Mouse (Mus musculus): ENCODE results near the gene Zfp488. TPM values are rescaled to one million over a fixed set of nuclear protein-coding genes. Genes with fewer than 3 reads are reported as not detected.
A peak's percentile ranks its signal among the peaks of the same experiment; 100 is the strongest.

Zfp488 gene
- polyA plus RNA-seq, 1 experiment, result not detected

GRCm38 (mm10) chr14:33991971-33992370 lies 13.4 kb upstream of the Zfp488 start:
- TF ChIP-seq USF1 (IDR thresholded peaks at IDR 0.05; ENCODE audit: low read depth), result no peak
- no peak for TF ChIP-seq MYOG (IDR thresholded peaks at IDR 0.05; ENCODE audit: control insufficient read depth, extremely low read depth, insufficient read length)
- Histone ChIP-seq H3K36me3 (ENCODE audit: control insufficient read depth, insufficient read depth) (no peaks in the 10 kb centered on the region), H3ac (ENCODE audit: control insufficient read depth, insufficient read length, low read depth) (no peak overlapping the region), H3K27me3 (ENCODE audit: control insufficient read depth, insufficient read depth, insufficient read length) (peaks cover 21% of the 10 kb centered on the region), H3K79me2 (ENCODE audit: control insufficient read depth, insufficient read depth) (no peaks in the 10 kb centered on the region), H3K4me3 (ENCODE audit: insufficient read depth, poor library complexity, severe bottlenecking) (no peak overlapping the region), H3K79me3 (ENCODE audit: low read depth) (no peaks in the 10 kb centered on the region)

- no peaks in the 10 kb centered on the region for H3K79me2 ChIP-seq (ENCODE audit: control insufficient read depth, insufficient read depth)
- peaks cover 21% of the 10 kb centered on the region for H3K27me3 ChIP-seq (ENCODE audit: control insufficient read depth, insufficient read depth, insufficient read length)
- no peak overlapping the region for H3K4me3 ChIP-seq (ENCODE audit: insufficient read depth, poor library complexity, severe bottlenecking)
- H3K79me3 ChIP-seq (ENCODE audit: low read depth), result no peaks in the 10 kb centered on the region
- no peaks in the 10 kb centered on the region for H3K36me3 ChIP-seq (ENCODE audit: control insufficient read depth, insufficient read depth)
- TF ChIP-seq CEBPB (IDR thresholded peaks at IDR 0.05; ENCODE audit: low read depth) (no peak), CTCF (IDR thresholded peaks at IDR 0.05; ENCODE audit: control insufficient read depth, insufficient read depth, insufficient read length) (no peak), MYOD1 (IDR thresholded peaks at IDR 0.05; ENCODE audit: control insufficient read depth, insufficient read length, low read depth) (no peak), MYOG (IDR thresholded peaks at IDR 0.05; ENCODE audit: control insufficient read depth, extremely low read depth, insufficient read length) (no peak), MAX (IDR thresholded peaks at IDR 0.05) (no peak), FOSL1 (IDR thresholded peaks at IDR 0.05; ENCODE audit: insufficient read depth, low read length, poor library complexity, severe bottlenecking) (no peak), USF1 (IDR thresholded peaks at IDR 0.05; ENCODE audit: low read depth) (no peak)
- H3ac ChIP-seq (ENCODE audit: control insufficient read depth, insufficient read length, low read depth), result no peak overlapping the region
Measured at GRCm38 (mm10) chr14:33989201-33989600, 10.6 kb upstream of the Zfp488 start.

GRCm38 (mm10) chr14:33977748-33978147 lies 816 bp downstream of the Zfp488 start:
- Histone ChIP-seq H3K79me3 (ENCODE audit: low read depth) (no peaks in the 10 kb centered on the region), H3ac (ENCODE audit: control insufficient read depth, insufficient read length, low read depth) (no peak overlapping the region), H3K36me3 (ENCODE audit: control insufficient read depth, insufficient read depth) (no peaks in the 10 kb centered on the region), H3K27me3 (ENCODE audit: control insufficient read depth, insufficient read depth, insufficient read length) (peaks cover 24% of the 10 kb centered on the region), H3K79me2 (ENCODE audit: control insufficient read depth, insufficient read depth) (no peaks in the 10 kb centered on the region), H3K4me3 (ENCODE audit: insufficient read depth, poor library complexity, severe bottlenecking) (no peak overlapping the region)
- no peak for TF ChIP-seq MYOG (IDR thresholded peaks at IDR 0.05; ENCODE audit: control insufficient read depth, extremely low read depth, insufficient read length)
- no peak for TF ChIP-seq USF1 (IDR thresholded peaks at IDR 0.05; ENCODE audit: low read depth)
- no peak for TF ChIP-seq CTCF (IDR thresholded peaks at IDR 0.05; ENCODE audit: control insufficient read depth, insufficient read depth, insufficient read length)
- no peak for TF ChIP-seq CEBPB (IDR thresholded peaks at IDR 0.05; ENCODE audit: low read depth)
- TF ChIP-seq MYOD1 (IDR thresholded peaks at IDR 0.05; ENCODE audit: control insufficient read depth, insufficient read length, low read depth), result no peak
- TF ChIP-seq FOSL1 (IDR thresholded peaks at IDR 0.05; ENCODE audit: insufficient read depth, low read length, poor library complexity, severe bottlenecking), result no peak
- no peak for TF ChIP-seq MAX (IDR thresholded peaks at IDR 0.05)

- Histone ChIP-seq H3K4me3 (ENCODE audit: insufficient read depth, poor library complexity, severe bottlenecking) (no peak overlapping the region), H3K79me3 (ENCODE audit: low read depth) (no peaks in the 10 kb centered on the region), H3K27me3 (ENCODE audit: control insufficient read depth, insufficient read depth, insufficient read length) (peaks cover 27% of the 10 kb centered on the region), H3ac (ENCODE audit: control insufficient read depth, insufficient read length, low read depth) (no peak overlapping the region), H3K36me3 (ENCODE audit: control insufficient read depth, insufficient read depth) (no peaks in the 10 kb centered on the region), H3K79me2 (ENCODE audit: control insufficient read depth, insufficient read depth) (no peaks in the 10 kb centered on the region)
- TF ChIP-seq FOSL1 (IDR thresholded peaks at IDR 0.05; ENCODE audit: insufficient read depth, low read length, poor library complexity, severe bottlenecking) (no peak), USF1 (IDR thresholded peaks at IDR 0.05; ENCODE audit: low read depth) (no peak), CTCF (IDR thresholded peaks at IDR 0.05; ENCODE audit: control insufficient read depth, insufficient read depth, insufficient read length) (no peak), CEBPB (IDR thresholded peaks at IDR 0.05; ENCODE audit: low read depth) (no peak), MAX (IDR thresholded peaks at IDR 0.05) (no peak), MYOG (IDR thresholded peaks at IDR 0.05; ENCODE audit: control insufficient read depth, extremely low read depth, insufficient read length) (no peak), MYOD1 (IDR thresholded peaks at IDR 0.05; ENCODE audit: control insufficient read depth, insufficient read length, low read depth) (no peak)
Measured at GRCm38 (mm10) chr14:33974752-33975151, 3.8 kb downstream of the Zfp488 start.

GRCm38 (mm10) chr14:33972679-33973078 lies 5.9 kb downstream of the Zfp488 start:
- H3ac ChIP-seq (ENCODE audit: control insufficient read depth, insufficient read length, low read depth), result no peak overlapping the region
- no peaks in the 10 kb centered on the region for H3K79me2 ChIP-seq (ENCODE audit: control insufficient read depth, insufficient read depth)
- H3K4me3 ChIP-seq (ENCODE audit: insufficient read depth, poor library complexity, severe bottlenecking), result no peak overlapping the region
- peaks cover 10% of the 10 kb centered on the region for H3K27me3 ChIP-seq (ENCODE audit: control insufficient read depth, insufficient read depth, insufficient read length)
- TF ChIP-seq CEBPB (IDR thresholded peaks at IDR 0.05; ENCODE audit: low read depth) (no peak), MAX (IDR thresholded peaks at IDR 0.05) (no peak), USF1 (IDR thresholded peaks at IDR 0.05; ENCODE audit: low read depth) (no peak), CTCF (IDR thresholded peaks at IDR 0.05; ENCODE audit: control insufficient read depth, insufficient read depth, insufficient read length) (peak; percentile 64), MYOG (IDR thresholded peaks at IDR 0.05; ENCODE audit: control insufficient read depth, extremely low read depth, insufficient read length) (no peak), FOSL1 (IDR thresholded peaks at IDR 0.05; ENCODE audit: insufficient read depth, low read length, poor library complexity, severe bottlenecking) (no peak), MYOD1 (IDR thresholded peaks at IDR 0.05; ENCODE audit: control insufficient read depth, insufficient read length, low read depth) (no peak)
- H3K79me3 ChIP-seq (ENCODE audit: low read depth), result no peaks in the 10 kb centered on the region
- no peaks in the 10 kb centered on the region for H3K36me3 ChIP-seq (ENCODE audit: control insufficient read depth, insufficient read depth)

GRCm38 (mm10) chr14:33965675-33966074 lies 12.9 kb downstream of the Zfp488 start:
- no peak for TF ChIP-seq MYOD1 (IDR thresholded peaks at IDR 0.05; ENCODE audit: control insufficient read depth, insufficient read length, low read depth)
- TF ChIP-seq CEBPB (IDR thresholded peaks at IDR 0.05; ENCODE audit: low read depth), result no peak
- no peak for TF ChIP-seq MYOG (IDR thresholded peaks at IDR 0.05; ENCODE audit: control insufficient read depth, extremely low read depth, insufficient read length)
- no peak for TF ChIP-seq MAX (IDR thresholded peaks at IDR 0.05)
- no peak for TF ChIP-seq CTCF (IDR thresholded peaks at IDR 0.05; ENCODE audit: control insufficient read depth, insufficient read depth, insufficient read length)
- TF ChIP-seq FOSL1 (IDR thresholded peaks at IDR 0.05; ENCODE audit: insufficient read depth, low read length, poor library complexity, severe bottlenecking), result no peak
- TF ChIP-seq USF1 (IDR thresholded peaks at IDR 0.05; ENCODE audit: low read depth), result no peak
- Histone ChIP-seq H3K4me3 (ENCODE audit: insufficient read depth, poor library complexity, severe bottlenecking) (no peak overlapping the region), H3K36me3 (ENCODE audit: control insufficient read depth, insufficient read depth) (no peaks in the 10 kb centered on the region), H3K79me3 (ENCODE audit: low read depth) (no peaks in the 10 kb centered on the region), H3ac (ENCODE audit: control insufficient read depth, insufficient read length, low read depth) (no peak overlapping the region), H3K27me3 (ENCODE audit: control insufficient read depth, insufficient read depth, insufficient read length) (peaks cover 1% of the 10 kb centered on the region), H3K79me2 (ENCODE audit: control insufficient read depth, insufficient read depth) (no peaks in the 10 kb centered on the region)

All from C2C12 (cell line).